Mouse (Mus musculus): ENCODE results near the gene Fkbp4.
"Not testable (repeated sequence)": the region's sequence is repeated elsewhere in the genome, so short reads cannot be mapped to it uniquely, and the experiment has no call there.

Gene Fkbp4

GRCm38 (mm10) chr6:128390683-128391082, 47.8 kb downstream of the Fkbp4 start:
- no peak for DNase-seq (ENCODE audit: low spot score)

DNA sequence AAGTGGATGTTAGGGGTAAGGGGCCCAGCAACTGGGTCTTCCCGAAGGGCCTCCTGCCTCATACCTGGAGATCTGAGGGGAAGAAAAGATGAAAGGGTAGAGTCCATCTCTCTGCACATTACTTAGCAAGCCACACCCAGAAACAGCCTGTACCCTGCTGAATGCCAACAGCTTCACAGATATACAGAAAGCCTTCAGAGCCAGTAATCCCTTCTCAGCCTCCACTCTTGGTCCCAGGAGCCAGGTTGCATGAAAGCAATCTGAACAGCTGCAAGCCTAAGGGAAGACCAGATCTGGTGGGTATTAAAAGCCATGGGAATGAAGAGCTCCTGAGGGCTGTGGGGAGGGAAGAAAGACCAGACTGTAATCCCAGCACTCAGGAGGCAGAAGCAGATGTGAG, 49.3 kb downstream of the Fkbp4 start:
- DNase-seq (ENCODE audit: low spot score) = no peak

GRCm38 (mm10) chr6:128385026-128385425, 53.5 kb downstream of the Fkbp4 start:
- DNase-seq (ENCODE audit: low spot score) = no peak

DNA sequence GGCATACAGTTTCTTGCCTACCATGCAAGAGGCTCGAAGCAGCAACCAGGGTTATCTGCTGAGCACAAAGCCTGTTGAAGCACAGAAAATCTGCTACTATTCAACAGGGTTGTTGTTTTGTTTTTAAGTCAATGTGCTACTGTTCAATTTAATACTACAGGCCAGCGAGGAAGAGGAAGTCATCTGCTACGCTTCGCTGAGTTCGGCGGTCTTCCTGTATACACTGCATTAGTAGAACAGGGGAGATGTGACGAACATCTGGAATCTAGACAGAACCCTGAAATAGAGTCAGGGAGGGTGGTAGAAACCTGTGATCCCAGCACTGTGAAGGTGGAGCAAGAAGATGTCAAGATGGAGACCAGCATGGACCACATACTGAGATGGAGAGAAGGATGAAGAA, 54.7 kb downstream of the Fkbp4 start:
- DNase-seq (ENCODE audit: low spot score) = no peak

- DNase-seq (ENCODE audit: low spot score) = no peak
These were observed 57.2 kb downstream of the Fkbp4 start for GRCm38 (mm10) chr6:128381254-128381653.

- not testable (repeated sequence) for DNase-seq (ENCODE audit: low spot score)
These were observed 57.8 kb downstream of the Fkbp4 start for GRCm38 (mm10) chr6:128380594-128381167.

Measured in ovary, postnatal 14 days (tissue).